In genomic region chr13:64477968-64478367, GRCm38 (mm10) we compare ENCODE assay signal across 28 mouse cellular contexts. TPM values are rescaled to one million over a fixed set of nuclear protein-coding genes. Genes with fewer than 3 reads are reported as not detected.
DNase-seq lines count a peak whose midpoint lies in the region; ATAC-seq lines count a peak whose summit lies in the region.
"Had no signal": no experiment of that assay in that cellular context is flagged by ENCODE, and none has a peak within 500 bp of the region (broad histone marks: within the 10 kb centered on the region; RNA-seq: fewer than 3 reads in every experiment).

No protein-coding gene starts in this region.

- WGBS in kidney, embryonic 14.5 days, result 65% methylated on average over 4 of the region's 4 CpGs

- H3K4me2 ChIP-seq in kidney, embryonic 14.5 days (replicated peaks; ENCODE audit: low read depth, low read length), result no peak overlapping the region
- H3K4me2 ChIP-seq: embryonic facial prominence, embryonic 15.5 days; midbrain, embryonic 11.5 days; stomach, embryonic 15.5 days had no signal

- no peak overlapping the region for H3K9ac ChIP-seq in kidney, embryonic 14.5 days (ENCODE audit: low read depth, low read length)
- H3K9ac ChIP-seq: embryonic facial prominence, embryonic 15.5 days; forebrain, postnatal 0 days; liver, embryonic 14.5 days; stomach, embryonic 15.5 days had no signal

- H3K4me3 ChIP-seq in kidney, embryonic 14.5 days (ENCODE audit: low read length), result no peak overlapping the region
- H3K4me3 ChIP-seq: embryonic facial prominence, embryonic 15.5 days; heart, embryonic 10.5 days; stomach, embryonic 15.5 days had no signal

- no peak overlapping the region for H3K27ac ChIP-seq in kidney, embryonic 14.5 days (ENCODE audit: low read depth, low read length)
- H3K27ac ChIP-seq: embryonic facial prominence, embryonic 15.5 days; heart, embryonic 10.5 days; liver, embryonic 14.5 days; macrophage; stomach, embryonic 15.5 days had no signal

- no peaks in the 10 kb centered on the region for H3K9me3 ChIP-seq in kidney, embryonic 14.5 days (ENCODE audit: control insufficient read depth, low read length)
- H3K9me3 ChIP-seq: embryonic facial prominence, embryonic 15.5 days; heart, embryonic 10.5 days; stomach, embryonic 15.5 days had no signal

- DNase-seq in kidney, postnatal 36 days, result no peak
- DNase-seq in ovary, adult 18-20 months (ENCODE audit: low spot score), result peak; percentile 75
- DNase-seq in ovary, postnatal 10 days (ENCODE audit: low spot score), result no peak
- DNase-seq in adrenal gland, postnatal 36 days, result peak; percentile 69 to 73
- no peak for DNase-seq in left cerebral cortex, adult 18-20 months (ENCODE audit: low spot score in 2 of 2)
- DNase-seq: B cell, adult 2 months; cerebellum, adult 18-20 months; cerebellum, postnatal 25 days; forebrain, postnatal 0 days; gastrocnemius, postnatal 36 days; kidney, adult 2 months; right cerebral cortex, postnatal 14 days; spleen, adult 18-20 months had no signal

- ATAC-seq in kidney, embryonic 14.5 days (ENCODE audit: low FRiP score, low TSS enrichment), result peak; percentile 57; the same call in 1 of the 2 replicates
- ATAC-seq in granulocyte monocyte progenitor cell, adult 5-6 weeks (replicated peaks; ENCODE audit: poor library complexity, severe bottlenecking), result no peak
- ATAC-seq: forebrain, postnatal 0 days had no signal

- H3K4me1 ChIP-seq in kidney, embryonic 14.5 days (ENCODE audit: control insufficient read depth, insufficient read depth, low read length), result no peaks in the 10 kb centered on the region
- H3K4me1 ChIP-seq: embryonic facial prominence, embryonic 15.5 days; heart, embryonic 10.5 days; stomach, embryonic 15.5 days had no signal

- no peaks in the 10 kb centered on the region for H3K36me3 ChIP-seq in kidney, embryonic 14.5 days (ENCODE audit: control insufficient read depth, insufficient read depth, low read length)
- H3K36me3 ChIP-seq: embryonic facial prominence, embryonic 15.5 days; heart, embryonic 10.5 days; stomach, embryonic 15.5 days had no signal

- H3K27me3 ChIP-seq in kidney, embryonic 14.5 days (ENCODE audit: control insufficient read depth, insufficient read depth, low read length), result no peaks in the 10 kb centered on the region
- H3K27me3 ChIP-seq: embryonic facial prominence, embryonic 15.5 days; stomach, embryonic 15.5 days had no signal

RNA-seq across cellular contexts. Expression of gene Fam240b, which starts 19.6 kb away (rescaled TPM):
- not detected in 2 replicates for polyA plus RNA-seq in kidney, embryonic 14.5 days (2014; fragmentation: Nextera tagmentation; extraction: Ambion mirVana)
- not detected for total RNA-seq in adrenal gland, postnatal 36 days (2021)
- total RNA-seq in granulocyte monocyte progenitor cell, adult 5-6 weeks (2014; fragmentation: Nextera tagmentation), result not detected in 2 replicates
- total RNA-seq in granulocyte monocyte progenitor cell, adult 5-6 weeks (2017), result not detected in 2 replicates
- total RNA-seq in left cerebral cortex, adult 18-20 months (2021), result not detected
- total RNA-seq: adrenal gland, adult 18-20 months; forebrain, postnatal 0 days; gastrocnemius, postnatal 36 days; layer of hippocampus, postnatal 14 days; left cerebral cortex, postnatal 10 days had no signal
- polyA plus RNA-seq: embryonic facial prominence, embryonic 15.5 days; forebrain, postnatal 0 days; heart, embryonic 10.5 days; heart, postnatal 0 days; kidney, adult 2 months; limb, embryonic 14.5 days; liver, embryonic 14.5 days; lung, embryonic 16.5 days; macrophage; midbrain, embryonic 11.5 days; stomach, embryonic 15.5 days; thymus, postnatal 0 days had no signal

RNA-seq across cellular contexts. Expression of gene Cdk20, which starts 45.9 kb away (rescaled TPM):
- polyA plus RNA-seq in kidney, embryonic 14.5 days (2014; fragmentation: Nextera tagmentation; extraction: Ambion mirVana), result 8.3 and 10.5 TPM in 2 replicates
- total RNA-seq in adrenal gland, postnatal 36 days (2021), result 1 to 10 TPM; 2.0 to 5.4 TPM
- 1.5 and 4.1 TPM in 2 replicates for total RNA-seq in granulocyte monocyte progenitor cell, adult 5-6 weeks (2014; fragmentation: Nextera tagmentation)
- total RNA-seq in granulocyte monocyte progenitor cell, adult 5-6 weeks (2017), result 2.5 and 3.3 TPM in 2 replicates
- 10 to 100 TPM in 1 of 2 experiments, 1 to 10 TPM in 1; 9.9 to 11.9 TPM for total RNA-seq in left cerebral cortex, adult 18-20 months (2021)

Comparison
In these comparisons a context has a peak if more than half of its experiments do, and no peak if none do; other contexts are left out.
1. DNase-seq: peak in ovary, adult 18-20 months (single experiment) and adrenal gland, postnatal 36 days (2 of 2); none in kidney, postnatal 36 days (0 of 2), ovary, postnatal 10 days (single experiment) and left cerebral cortex, adult 18-20 months (0 of 2).